Mouse (Mus musculus) lung, adult 2 months (tissue): ENCODE measurements around the gene Topaz1.

Source experiments
- CTCF ChIP-seq: fragments of 200-500 bp; IDR thresholded peaks from 2 replicates; pipeline ENCODE4 v1.5.1; 2011; ENCODE audit warnings: mild to moderate bottlenecking, low read length, control low read depth; ENCODE audit not compliant: insufficient read depth
- POLR2A ChIP-seq: fragments of 200-500 bp; IDR thresholded peaks from 2 replicates; pipeline ENCODE4 v1.6.1; 2011; ENCODE audit warnings: low read depth, mild to moderate bottlenecking, control low read depth, low read length, borderline replicate concordance; ENCODE audit errors: extremely low read depth

- TF ChIP-seq POLR2A (no peak), CTCF (no peak)
Measured at GRCm38 (mm10) chr9:122837216-122837615, 90.1 kb downstream of the Topaz1 start.
